1 mouse cellular context compared by ENCODE assay signal in genomic region chr9:44767101-44768028, GRCm38 (mm10).
TF ChIP-seq lines count a peak whose summit lies in the region.

Gene Arcn1, minus strand, starts transcription at chr9:44767845.
Gene Ift46, plus strand, starts transcription at chr9:44767908.

TF ChIP-seq in CH12.LX, 34 proteins besides CTCF, POLR2A, EP300 and RAD21 (continued from another document):
- TF ChIP-seq CHD1 (IDR thresholded peaks at IDR 0.05; ENCODE audit: low read depth, low read length): peak; percentile 71; the same call in 1 of the 2 replicates
- no peak for TF ChIP-seq USF1 (IDR thresholded peaks at IDR 0.05; ENCODE audit: low read depth, low read length)
- peak; percentile 53 for TF ChIP-seq NRF1 (IDR thresholded peaks at IDR 0.05; ENCODE audit: low read depth, low read length)
- peak; percentile 49; the same call in 1 of the 2 replicates for TF ChIP-seq ZMIZ1 (IDR thresholded peaks at IDR 0.05; ENCODE audit: low read depth, low read length)
- peak; percentile 74; the same call in 1 of the 2 replicates for TF ChIP-seq MYC (IDR thresholded peaks at IDR 0.05; ENCODE audit: low read depth, low read length)
- peak; percentile 79 for TF ChIP-seq HCFC1 (IDR thresholded peaks at IDR 0.05; ENCODE audit: low read depth, low read length)
- TF ChIP-seq USF2 (conservative IDR thresholded peaks at IDR 0.05; ENCODE audit: low read depth, low read length): no peak
- no peak for TF ChIP-seq JUND (conservative IDR thresholded peaks at IDR 0.05; ENCODE audit: low read depth, low read length)
- TF ChIP-seq ZC3H11A (IDR thresholded peaks at IDR 0.05; ENCODE audit: low read depth, low read length): no peak
- TF ChIP-seq NELFE (IDR thresholded peaks at IDR 0.05; ENCODE audit: low read depth, low read length): peak; percentile 78
- TF ChIP-seq CHD2 (IDR thresholded peaks at IDR 0.05; ENCODE audit: low read length): peak; percentile 74
- TF ChIP-seq KAT2A (IDR thresholded peaks at IDR 0.05; ENCODE audit: insufficient replicate concordance, low read length): peak; percentile 62; the same call in 1 of the 2 replicates
- peak; percentile 82 for TF ChIP-seq ELF1 (IDR thresholded peaks at IDR 0.05; ENCODE audit: low read depth, low read length)
- TF ChIP-seq TBP (conservative IDR thresholded peaks at IDR 0.05; ENCODE audit: low read depth, low read length): 0 out of 2 replicates have a peak, but pooled peaks have one; percentile 60
- TF ChIP-seq IRF4 (IDR thresholded peaks at IDR 0.05; ENCODE audit: low read depth, low read length): no peak
- TF ChIP-seq MEF2A (IDR thresholded peaks at IDR 0.05; ENCODE audit: borderline replicate concordance, low read depth, low read length): no peak
- no peak for TF ChIP-seq JUN (IDR thresholded peaks at IDR 0.05; ENCODE audit: insufficient read depth, low read depth, low read length)
- TF ChIP-seq MAFK (IDR thresholded peaks at IDR 0.05; ENCODE audit: insufficient replicate concordance, low read length): no peak
- TF ChIP-seq UBTF (IDR thresholded peaks at IDR 0.05; ENCODE audit: low read depth, low read length): peak; percentile 89; the same call in 1 of the 2 replicates
- TF ChIP-seq ZNF384 (IDR thresholded peaks at IDR 0.05; ENCODE audit: low read depth, low read length): peak; percentile 63; the same call in 1 of the 2 replicates
- no peak for TF ChIP-seq RCOR1 (conservative IDR thresholded peaks at IDR 0.05; ENCODE audit: low read depth, low read length)
- peak; percentile 62 for TF ChIP-seq SIN3A (IDR thresholded peaks at IDR 0.05; ENCODE audit: low read length)
- TF ChIP-seq MAX (IDR thresholded peaks at IDR 0.05; ENCODE audit: low read length): peak; percentile 48; the same call in 1 of the 2 replicates
